Mouse (Mus musculus): ENCODE measurements around the gene Hmces.

Hmces gene

GRCm38 (mm10) chr6:87913661-87914325 lies at the start of gene Hmces:
Hmces (plus strand) TSS chr6:87913935.
- DNase-seq, result peak; percentile 75

- DNase-seq, result no peak
These were observed 47.5 kb upstream of the Hmces start for GRCm38 (mm10) chr6:87866211-87866610.

- DNase-seq, result no peak
These were observed 46.5 kb upstream of the Hmces start for GRCm38 (mm10) chr6:87867256-87867655.

- DNase-seq, result no peak
These were observed 44.7 kb upstream of the Hmces start for GRCm38 (mm10) chr6:87868871-87869506.

- DNase-seq, result no peak
These were observed 43.3 kb upstream of the Hmces start for GRCm38 (mm10) chr6:87870440-87870839.

- no peak for DNase-seq
These were observed 42.5 kb upstream of the Hmces start for GRCm38 (mm10) chr6:87871240-87871639.

GRCm38 (mm10) chr6:87873104-87873503 lies 40.6 kb upstream of the Hmces start:
- DNase-seq, result no peak

GRCm38 (mm10) chr6:87873963-87874362 lies 39.8 kb upstream of the Hmces start:
- DNase-seq, result no peak

GRCm38 (mm10) chr6:87875083-87875482 lies 38.7 kb upstream of the Hmces start:
- DNase-seq, result no peak

- DNase-seq, result no peak
These were observed 38.2 kb upstream of the Hmces start for GRCm38 (mm10) chr6:87875562-87875961.

- no peak for DNase-seq
These were observed 37.6 kb upstream of the Hmces start for GRCm38 (mm10) chr6:87876068-87876643.

- DNase-seq, result no peak
These were observed 34.7 kb upstream of the Hmces start for GRCm38 (mm10) chr6:87879010-87879409.

- DNase-seq, result no peak
These were observed 34.1 kb upstream of the Hmces start for GRCm38 (mm10) chr6:87879628-87880027.

- no peak for DNase-seq
These were observed 31.5 kb upstream of the Hmces start for GRCm38 (mm10) chr6:87882221-87882620.

- no peak for DNase-seq
These were observed 30.9 kb upstream of the Hmces start for GRCm38 (mm10) chr6:87882816-87883215.

- DNase-seq, result no peak
These were observed 27.0 kb upstream of the Hmces start for GRCm38 (mm10) chr6:87886721-87887120.

GRCm38 (mm10) chr6:87887594-87888233 lies 26.0 kb upstream of the Hmces start, which contains the start of gene Copg1:
Copg1 (plus strand) TSS chr6:87887814.
- peak; percentile 99 for DNase-seq

GRCm38 (mm10) chr6:87893931-87894330 lies 19.8 kb upstream of the Hmces start:
- peak; percentile 84 for DNase-seq

GRCm38 (mm10) chr6:87898028-87898427 lies 15.7 kb upstream of the Hmces start:
- no peak for DNase-seq

- no peak for DNase-seq
These were observed 7.1 kb upstream of the Hmces start for GRCm38 (mm10) chr6:87906632-87907031.

- no peak for DNase-seq
These were observed 4.6 kb upstream of the Hmces start for GRCm38 (mm10) chr6:87909181-87909580.

- no peak for DNase-seq
These were observed 2.2 kb upstream of the Hmces start for GRCm38 (mm10) chr6:87911559-87911958.

GRCm38 (mm10) chr6:87914326-87915102 lies 779 bp downstream of the Hmces start:
- DNase-seq, result peak; percentile 50

Measured in cerebellum, adult 11-12 months (tissue).